Mouse (Mus musculus): ENCODE data around the gene T2.

T2 gene

GRCm38 (mm10) chr17:8467771-8468170 lies 112.0 kb downstream of the T2 start:
- in situ Hi-C loops (cut with MboI; ENCODE audit: low sequenced_read_pairs), result loop anchor here (10.0 kb wide), 1 partner anchor 127 kb away; no protein-coding TSS in a partner anchor

GRCm38 (mm10) chr17:8468716-8469344 lies 113.0 kb downstream of the T2 start:
- in situ Hi-C loops (cut with MboI; ENCODE audit: low sequenced_read_pairs), result loop anchor here (10.0 kb wide), 1 partner anchor 126 kb away; no protein-coding TSS in a partner anchor

Measured in CH12F3 (cell line).